Mouse (Mus musculus): ENCODE results near the gene Zfp993.
A peak's percentile ranks its signal among the peaks of the same experiment; 100 is the strongest.
"Not testable (repeated sequence)": the region's sequence is repeated elsewhere in the genome, so short reads cannot be mapped to it uniquely, and the experiment has no call there.

The Zfp993 gene

DNA sequence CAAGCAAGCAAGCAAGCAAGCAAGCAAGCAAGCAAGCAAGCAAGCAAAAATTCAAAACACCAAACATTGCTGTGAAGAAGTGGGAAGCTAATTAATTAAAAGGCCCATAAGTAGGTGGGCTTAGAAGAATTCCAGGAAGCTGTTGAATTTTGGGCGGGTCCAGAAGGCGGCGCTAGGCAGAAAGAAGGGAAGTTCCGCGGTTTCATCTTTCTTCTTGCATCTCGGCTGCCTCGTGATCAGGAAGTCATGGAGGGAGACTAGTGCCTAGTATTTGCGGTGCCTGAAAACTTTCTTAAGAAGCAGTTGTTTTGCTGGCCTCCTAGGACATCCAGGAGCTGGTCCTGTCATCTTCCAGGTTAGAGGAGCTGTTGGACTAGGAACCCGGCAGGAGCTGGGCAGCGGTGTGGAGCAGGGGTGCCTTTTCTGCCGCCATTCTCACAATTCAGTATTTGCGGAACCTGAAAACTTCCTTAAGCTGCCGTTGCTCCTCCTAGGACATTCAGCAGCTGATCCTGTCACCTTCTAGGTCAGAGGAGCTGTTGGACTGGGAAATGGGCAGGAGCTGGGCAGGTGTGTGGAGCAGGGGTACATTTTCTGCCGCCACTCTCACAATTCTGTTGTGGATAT lies at the start of gene Zfp993:
Gene Zfp993, plus strand, starts transcription at position 188 of the 627 bp plus-strand sequence.
- not testable (repeated sequence) for DNase-seq

DNA sequence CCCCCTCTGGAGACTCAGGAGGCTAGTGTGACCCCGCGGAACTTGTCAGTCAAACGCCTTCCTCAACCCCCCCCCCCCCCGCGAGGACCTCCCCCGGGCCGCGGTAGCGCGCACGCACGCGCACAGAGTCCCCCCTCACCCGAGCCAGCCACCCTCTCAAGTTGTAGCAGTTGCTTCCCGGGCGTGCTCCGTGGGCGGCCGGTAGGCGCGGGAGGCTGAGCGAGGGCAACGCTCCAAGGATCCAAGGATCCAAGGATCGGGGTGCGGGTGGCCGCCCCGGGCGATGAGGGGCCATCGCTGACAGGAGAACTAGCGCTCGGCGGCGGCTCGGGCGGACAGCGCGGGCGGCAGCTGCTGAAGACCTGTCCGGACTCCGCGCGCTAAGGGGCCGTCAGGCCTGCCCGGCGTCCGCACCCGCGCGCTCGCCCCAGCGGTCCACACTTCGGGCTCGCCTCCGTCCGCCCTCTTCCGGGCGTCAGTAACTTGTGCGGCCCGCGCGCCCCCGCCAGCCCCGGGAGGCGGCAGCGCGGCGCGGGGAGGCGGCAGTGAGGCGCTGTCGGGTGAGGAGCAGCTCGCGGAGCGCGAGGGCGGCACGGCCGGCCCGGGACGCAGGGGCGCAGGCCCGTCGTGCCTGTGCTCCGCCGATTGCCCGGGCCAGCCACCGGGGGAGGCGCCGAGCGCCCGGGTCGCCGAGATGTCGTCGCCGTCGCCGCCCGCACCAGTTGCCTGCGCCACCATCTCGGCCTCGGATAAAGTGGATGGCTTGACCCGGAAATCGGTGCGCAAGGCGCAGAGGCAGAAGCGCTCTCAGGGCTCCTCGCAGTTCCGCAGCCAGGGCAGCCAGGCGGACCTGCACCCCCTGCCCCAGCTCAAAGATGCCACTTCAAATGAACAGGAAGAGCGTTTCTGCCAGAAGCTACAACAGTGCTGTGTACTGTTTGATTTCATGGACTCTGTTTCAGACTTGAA lies 30.6 kb upstream of the Zfp993 start:
- DNase-seq: not testable (repeated sequence)

DNA sequence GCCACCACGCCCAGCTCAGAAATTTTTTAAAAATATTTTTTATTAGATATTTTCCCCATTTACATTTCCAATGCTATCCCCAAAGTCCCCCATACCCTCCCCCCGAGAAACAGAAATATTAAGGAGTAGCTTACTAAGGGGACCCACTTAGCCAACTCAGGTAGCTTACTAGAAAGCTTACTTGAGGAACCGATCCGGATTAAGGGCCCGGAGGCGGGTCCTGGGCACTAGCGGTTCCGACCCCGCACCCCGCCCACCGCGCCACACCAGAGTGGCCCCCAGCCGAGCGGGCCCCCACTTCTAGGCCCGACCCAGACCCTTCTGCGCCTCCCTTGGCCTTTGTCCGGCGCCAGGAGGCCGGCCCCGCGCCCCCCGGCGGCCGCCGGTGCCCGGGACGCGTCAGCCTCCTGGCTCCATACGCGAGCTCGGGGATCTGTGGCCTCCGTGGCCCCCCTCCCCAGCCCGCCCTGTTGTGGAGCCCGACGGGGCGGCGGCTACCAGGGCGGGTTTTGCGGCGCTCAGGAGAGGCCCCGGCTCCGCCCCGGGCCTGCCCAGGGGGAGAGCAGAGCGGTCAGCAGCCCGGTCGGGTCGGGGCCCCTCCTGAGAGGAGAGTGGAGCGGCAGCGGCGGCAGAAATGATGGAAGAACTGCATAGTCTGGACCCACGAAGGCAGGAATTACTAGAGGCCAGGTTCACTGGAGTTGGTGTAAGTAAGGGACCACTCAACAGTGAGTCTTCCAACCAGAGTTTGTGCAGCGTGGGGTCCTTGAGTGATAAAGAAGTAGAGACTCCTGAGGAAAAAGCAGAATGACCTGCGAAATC lies 7.0 kb upstream of the Zfp993 start:
- peak in 1 of 2 experiments; percentile 0 for DNase-seq

DNA sequence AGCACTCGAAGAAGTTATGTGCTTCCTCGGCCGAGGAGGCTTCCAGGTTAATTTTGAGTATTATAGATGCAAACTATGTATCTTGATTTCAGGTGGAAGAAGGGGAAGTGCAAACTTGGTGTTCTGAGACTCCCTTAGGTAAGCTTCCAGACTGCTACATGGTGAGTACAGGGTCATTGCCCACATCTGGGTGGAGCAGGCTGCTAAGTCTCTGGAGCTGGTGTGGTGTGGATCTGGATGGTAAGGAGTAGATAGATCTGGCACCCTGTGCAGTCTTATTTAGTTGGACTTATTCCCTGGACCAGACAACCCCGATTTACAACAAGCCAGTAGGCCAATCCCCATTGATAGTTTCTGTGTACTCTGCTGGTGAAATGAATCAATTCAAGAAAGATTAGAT lies 33.6 kb downstream of the Zfp993 start:
- not testable (repeated sequence) for DNase-seq

DNA sequence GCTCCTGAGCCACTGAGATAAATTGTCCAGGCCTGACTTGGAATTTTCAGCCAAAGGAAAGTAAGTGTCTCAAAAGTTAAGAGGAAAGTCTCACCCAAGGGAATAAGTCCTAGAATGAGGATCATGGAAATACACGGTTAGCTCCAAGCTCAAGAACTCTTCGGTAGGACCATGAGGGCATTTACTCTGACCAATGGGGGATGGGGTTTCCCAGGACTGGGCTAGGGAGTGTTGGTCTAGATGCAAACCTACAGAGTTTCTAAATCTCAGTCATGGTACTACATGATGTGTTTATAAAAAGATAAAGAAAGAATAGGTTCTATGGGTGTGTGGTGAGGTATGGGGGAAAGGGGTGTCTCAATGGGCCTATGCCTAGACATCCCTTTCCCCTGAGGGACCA lies 38.9 kb downstream of the Zfp993 start:
- DNase-seq: not testable (repeated sequence)

DNA sequence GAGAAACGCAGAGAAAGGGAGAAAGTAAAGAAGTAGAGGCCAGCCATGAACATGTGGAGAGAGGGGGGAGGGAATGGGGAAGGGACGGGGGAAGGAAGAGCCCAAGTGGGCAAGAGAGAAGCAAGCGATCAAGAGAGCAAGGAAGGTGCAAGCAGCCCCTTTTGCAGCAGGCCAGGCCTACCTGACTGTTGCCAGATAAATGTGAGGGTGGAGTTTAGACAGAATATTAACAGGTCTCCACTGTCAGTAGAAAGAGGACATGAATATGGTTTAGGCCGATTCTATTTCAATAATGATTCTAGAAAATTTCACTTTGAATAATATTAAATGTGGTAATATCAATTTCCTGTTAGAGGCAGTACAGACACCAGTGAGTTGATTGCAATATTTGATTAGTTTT lies 39.4 kb downstream of the Zfp993 start:
- not testable (repeated sequence) for DNase-seq

DNA sequence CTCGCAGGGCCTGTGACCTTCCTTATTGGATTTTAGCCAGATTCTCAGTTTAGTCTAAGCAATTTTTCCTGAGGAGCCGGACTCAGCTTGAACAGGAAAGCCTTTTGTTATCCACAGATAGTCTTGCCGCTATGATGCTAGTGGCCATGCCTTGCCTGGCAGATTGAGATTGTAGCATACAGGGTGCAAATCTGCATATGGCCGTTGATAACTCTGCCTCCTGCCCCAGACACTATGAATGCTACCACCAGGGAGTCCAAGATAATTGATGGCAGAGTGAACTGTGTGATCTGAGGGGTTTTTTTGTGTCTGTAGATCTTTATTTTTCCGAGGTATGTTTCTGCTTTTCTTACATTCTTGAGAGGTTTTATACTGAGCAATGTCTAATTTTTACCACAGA lies 39.9 kb downstream of the Zfp993 start:
- not testable (repeated sequence) for DNase-seq
